Mouse (Mus musculus): Measurements from ENCODE around the gene Tada1.

- TF ChIP-seq SMC3 (IDR thresholded peaks at IDR 0.05; ENCODE audit: low read depth, low read length) = no peak
- TF ChIP-seq ZKSCAN1 (IDR thresholded peaks at IDR 0.05; ENCODE audit: low read depth, low read length) = no peak
- TF ChIP-seq POLR2A (IDR thresholded peaks at IDR 0.05; ENCODE audit: control insufficient read depth in 1 of 2, insufficient read depth in 1 of 2, low read depth in 1 of 2, low read length in 2 of 2, poor library complexity in 1 of 2) = no peak
- TF ChIP-seq ZNF384 (IDR thresholded peaks at IDR 0.05; ENCODE audit: low read depth, low read length) = no peak
These were observed 6.5 kb downstream of the Tada1 start for GRCm38 (mm10) chr1:166385431-166385830.
